Mouse (Mus musculus) MEL (cell line): ENCODE measurements at regions not wholly inside any gene's neighbourhood (a gene's known extent, or its start where the extent isn't known, plus 50 kb on each side); places are given as distances from the start of the nearest gene placed in this dataset.

ENCODE experiments used
- DNase-seq: peaks from one replicate; pipeline ENCODE4 v3.0.0; 2011; ENCODE audit warnings: low read depth, low spot score
- H3K27ac ChIP-seq: 2 replicates; pipeline ENCODE4 v1.5.1; 2012; ENCODE audit warnings: low read depth, mild to moderate bottlenecking, control low read depth, low read length, moderate library complexity; ENCODE audit not compliant: control insufficient read depth
- H3K27me3 ChIP-seq, 2 experiments: fragments of 150-350 bp in 1 of 2; sonication (generic) in 1 of 2; 2 replicates each; pipeline ENCODE4 v1.6.1; 2012; ENCODE audit warnings: low read length in 2 of 2, mild to moderate bottlenecking in 2 of 2, improper control_type of control experiment in 1 of 2, moderate library complexity in 1 of 2; ENCODE audit not compliant: insufficient read depth in 2 of 2, control insufficient read depth in 1 of 2
- H3K36me3 ChIP-seq, 2 experiments: 2 replicates each; pipeline ENCODE4 v1.6.1; 2012 to 2014; ENCODE audit warnings: low read length in 2 of 2, improper control_type of control experiment in 1 of 2, inconsistent platforms in 1 of 2, mild to moderate bottlenecking in 1 of 2; ENCODE audit not compliant: insufficient read depth in 2 of 2, control insufficient read depth in 1 of 2
- H3K4me1 ChIP-seq, 2 experiments: fragments of 150-350 bp in 1 of 2; sonication (generic) in 1 of 2; 2 replicates each; pipeline ENCODE4 v1.6.1; 2012; ENCODE audit warnings: low read length in 2 of 2, improper control_type of control experiment in 1 of 2, mild to moderate bottlenecking in 1 of 2; ENCODE audit not compliant: insufficient read depth in 2 of 2, control insufficient read depth in 1 of 2
- H3K4me3 ChIP-seq, 2 experiments: fragments of 150-350 bp in 1 of 2; sonication (generic) in 1 of 2; 2 replicates each; pipeline ENCODE4 v1.5.1; 2012; ENCODE audit warnings: low read depth in 2 of 2, low read length in 2 of 2, mild to moderate bottlenecking in 2 of 2, moderate library complexity in 2 of 2, control low read depth in 1 of 2, improper control_type of control experiment in 1 of 2; ENCODE audit not compliant: control insufficient read depth in 1 of 2, insufficient read depth in 1 of 2
- H3K79me2 ChIP-seq: 2 replicates; pipeline ENCODE4 v1.6.1; 2012; ENCODE audit warnings: mild to moderate bottlenecking, low read length, moderate library complexity; ENCODE audit not compliant: control insufficient read depth, poor library complexity, insufficient read depth
- H3K9ac ChIP-seq: 2 replicates; pipeline ENCODE4 v1.6.1; 2012; ENCODE audit warnings: low read depth, mild to moderate bottlenecking, control low read depth, low read length, moderate library complexity; ENCODE audit not compliant: control insufficient read depth, poor library complexity, severe bottlenecking
- H3K9me3 ChIP-seq: fragments of 150-350 bp; sonication (generic); replicated peaks from 2 replicates; pipeline ENCODE4 v1.6.1; 2012; ENCODE audit warnings: mild to moderate bottlenecking, low read length, improper control_type of control experiment, moderate library complexity; ENCODE audit not compliant: insufficient read depth
- CHD1 ChIP-seq: IDR thresholded peaks from 2 replicates; pipeline ENCODE4 v1.6.1; 2012; ENCODE audit warnings: low read depth, mild to moderate bottlenecking, inconsistent platforms, low read length, improper control_type of control experiment
- CTCF ChIP-seq, 3 experiments: IDR thresholded peaks in 2 of 3; conservative IDR thresholded peaks in 1 of 3; 2 replicates each; pipeline ENCODE4 v1.5.1; 2011 to 2012; ENCODE audit warnings: low read length in 3 of 3, low read depth in 2 of 3, mild to moderate bottlenecking in 2 of 3, improper control_type of control experiment in 1 of 3, inconsistent platforms in 1 of 3, mixed read lengths in 1 of 3, moderate library complexity in 1 of 3; ENCODE audit not compliant: control insufficient read depth in 1 of 3, insufficient read depth in 1 of 3, poor library complexity in 1 of 3, severe bottlenecking in 1 of 3
- E2F4 ChIP-seq: IDR thresholded peaks from 2 replicates; pipeline ENCODE4 v1.6.1; 2011; ENCODE audit warnings: low read depth, low read length, improper control_type of control experiment, borderline replicate concordance
- EP300 ChIP-seq, 2 experiments: IDR thresholded peaks; 2 replicates each; pipeline ENCODE4 v1.6.1; 2011; ENCODE audit warnings: improper control_type of control experiment in 2 of 2, low read length in 2 of 2, low read depth in 1 of 2, mild to moderate bottlenecking in 1 of 2
- ETS1 ChIP-seq: IDR thresholded peaks from 2 replicates; pipeline ENCODE4 v1.6.1; 2012; ENCODE audit warnings: low read depth, mild to moderate bottlenecking, inconsistent platforms, low read length, improper control_type of control experiment, moderate library complexity
- GATA1 ChIP-seq: IDR thresholded peaks from 2 replicates; pipeline ENCODE4 v1.6.1; 2011; ENCODE audit warnings: low read depth, low read length, improper control_type of control experiment
- HCFC1 ChIP-seq: IDR thresholded peaks from 2 replicates; pipeline ENCODE4 v1.6.1; 2012; ENCODE audit warnings: low read depth, mild to moderate bottlenecking, inconsistent platforms, low read length, improper control_type of control experiment, moderate library complexity
- JUND ChIP-seq: IDR thresholded peaks from 2 replicates; pipeline ENCODE4 v1.6.1; 2011; ENCODE audit warnings: low read depth, mild to moderate bottlenecking, improper control_type of control experiment, low read length
- MAFK ChIP-seq: IDR thresholded peaks from 2 replicates; pipeline ENCODE4 v1.6.1; 2011; ENCODE audit warnings: low read depth, mild to moderate bottlenecking, low read length, improper control_type of control experiment, borderline replicate concordance
- MAZ ChIP-seq: IDR thresholded peaks from 2 replicates; pipeline ENCODE4 v1.6.1; 2012; ENCODE audit warnings: low read depth, mild to moderate bottlenecking, inconsistent platforms, low read length, improper control_type of control experiment
- MXI1 ChIP-seq: IDR thresholded peaks from 2 replicates; pipeline ENCODE4 v1.6.1; 2011; ENCODE audit warnings: mild to moderate bottlenecking, low read depth, low read length, improper control_type of control experiment
- MYB ChIP-seq: IDR thresholded peaks from 2 replicates; pipeline ENCODE4 v1.6.1; 2011; ENCODE audit warnings: mild to moderate bottlenecking, low read depth, low read length, improper control_type of control experiment
- MYC ChIP-seq: IDR thresholded peaks from 2 replicates; pipeline ENCODE4 v1.6.1; 2011; ENCODE audit warnings: low read depth, mild to moderate bottlenecking, low read length, improper control_type of control experiment, moderate library complexity
- NELFE ChIP-seq: IDR thresholded peaks from 2 replicates; pipeline ENCODE4 v1.6.1; 2011; ENCODE audit warnings: low read depth, low read length, improper control_type of control experiment
- NRF1 ChIP-seq: IDR thresholded peaks from 2 replicates; pipeline ENCODE4 v1.6.1; 2014; ENCODE audit warnings: low read depth, mild to moderate bottlenecking, inconsistent platforms, low read length, improper control_type of control experiment, moderate library complexity; ENCODE audit not compliant: poor library complexity, insufficient read depth, severe bottlenecking
- POLR2A ChIP-seq, 2 experiments: IDR thresholded peaks; 2 replicates each; pipeline ENCODE4 v1.6.1; 2011 to 2012; ENCODE audit warnings: low read length in 2 of 2, mild to moderate bottlenecking in 2 of 2, control low read depth in 1 of 2, improper control_type of control experiment in 1 of 2, low read depth in 1 of 2, moderate library complexity in 1 of 2; ENCODE audit not compliant: control insufficient read depth in 1 of 2, insufficient read depth in 1 of 2, poor library complexity in 1 of 2
- POLR2AphosphoS2 ChIP-seq: IDR thresholded peaks from 2 replicates; pipeline ENCODE4 v1.6.1; 2011; ENCODE audit warnings: low read length, improper control_type of control experiment
- RAD21 ChIP-seq: IDR thresholded peaks from 2 replicates; pipeline ENCODE4 v1.6.1; 2011; ENCODE audit warnings: mild to moderate bottlenecking, low read depth, low read length, improper control_type of control experiment
- RCOR1 ChIP-seq: IDR thresholded peaks from 2 replicates; pipeline ENCODE4 v1.6.1; 2012; ENCODE audit warnings: low read depth, mild to moderate bottlenecking, inconsistent platforms, low read length, improper control_type of control experiment
- SIN3A ChIP-seq: IDR thresholded peaks from 2 replicates; pipeline ENCODE4 v1.6.1; 2012; ENCODE audit warnings: low read length, improper control_type of control experiment, inconsistent platforms
- SMC3 ChIP-seq: IDR thresholded peaks from 2 replicates; pipeline ENCODE4 v1.6.1; 2011; ENCODE audit warnings: low read depth, low read length, improper control_type of control experiment
- TAL1 ChIP-seq: IDR thresholded peaks from 2 replicates; pipeline ENCODE4 v1.6.1; 2012; ENCODE audit warnings: mild to moderate bottlenecking, inconsistent platforms, low read length, moderate library complexity, mixed read lengths
- TCF12 ChIP-seq: IDR thresholded peaks from 2 replicates; pipeline ENCODE4 v1.6.1; 2014; ENCODE audit warnings: low read depth, mild to moderate bottlenecking, inconsistent platforms, low read length, improper control_type of control experiment, moderate library complexity
- UBTF ChIP-seq: IDR thresholded peaks from 2 replicates; pipeline ENCODE4 v1.6.1; 2012; ENCODE audit warnings: low read depth, mild to moderate bottlenecking, inconsistent platforms, low read length, improper control_type of control experiment, moderate library complexity, borderline replicate concordance; ENCODE audit not compliant: insufficient read depth
- USF1 ChIP-seq: IDR thresholded peaks from 2 replicates; pipeline ENCODE4 v1.6.1; 2014; ENCODE audit warnings: low read depth, mild to moderate bottlenecking, inconsistent platforms, low read length, improper control_type of control experiment, moderate library complexity
- USF2 ChIP-seq, 2 experiments: IDR thresholded peaks; 2 replicates each; pipeline ENCODE4 v1.6.1; 2011 to 2012; ENCODE audit warnings: improper control_type of control experiment in 2 of 2, low read length in 2 of 2, borderline replicate concordance in 1 of 2, inconsistent platforms in 1 of 2, low read depth in 1 of 2, mild to moderate bottlenecking in 1 of 2; ENCODE audit not compliant: insufficient read depth in 1 of 2
- ZKSCAN1 ChIP-seq: IDR thresholded peaks from 2 replicates; pipeline ENCODE4 v1.6.1; 2012; ENCODE audit warnings: low read depth, mild to moderate bottlenecking, inconsistent platforms, low read length, improper control_type of control experiment, moderate library complexity
- ZMIZ1 ChIP-seq: IDR thresholded peaks from 2 replicates; pipeline ENCODE4 v1.6.1; 2012; ENCODE audit warnings: low read depth, mild to moderate bottlenecking, inconsistent platforms, low read length, improper control_type of control experiment, moderate library complexity
- ZNF384 ChIP-seq: IDR thresholded peaks from 2 replicates; pipeline ENCODE4 v1.6.1; 2012; ENCODE audit warnings: low read depth, mild to moderate bottlenecking, inconsistent platforms, low read length, improper control_type of control experiment

- TF ChIP-seq E2F4 (no peak), RCOR1 (no peak), NELFE (no peak)
- Histone ChIP-seq H3K79me2 (no peaks in the 10 kb centered on the region), H3K4me3 (no peak overlapping the region), H3K36me3 (peaks cover 0 to 34% of the 10 kb centered on the region in 2 experiments; a peak in 2 of 4 replicates), H3K4me1 (peaks cover 25 to 29% of the 10 kb centered on the region in 2 experiments), H3K9me3 (no peaks in the 10 kb centered on the region), H3K27me3 (no peaks in the 10 kb centered on the region), H3K9ac (no peak overlapping the region), H3K27ac (no peak overlapping the region)
- no peak for DNase-seq
Measured at GRCm38 (mm10) chr12:54257776-54258433, 54.2 kb upstream of the Egln3 start.

GRCm38 (mm10) chr12:54256506-54257128 is 53.0 kb upstream of the Egln3 start:
- peak overlapping the region; percentile 38 for H3K27ac ChIP-seq
- H3K4me1 ChIP-seq: peaks cover 33 to 36% of the 10 kb centered on the region in 2 experiments
- no peaks in the 10 kb centered on the region for H3K9me3 ChIP-seq
- H3K4me3 ChIP-seq: 0 out of 4 replicates have a peak overlapping the region, but pooled peaks of 1 of the 2 experiments have one; percentile 29
- 0 out of 2 replicates have a peak overlapping the region, but pooled peaks have one; percentile 2 for H3K9ac ChIP-seq
- peaks cover 0 to 44% of the 10 kb centered on the region in 2 experiments; a peak in 2 of 4 replicates for H3K36me3 ChIP-seq
- DNase-seq: peak; percentile 75
- H3K27me3 ChIP-seq: no peaks in the 10 kb centered on the region
- no peaks in the 10 kb centered on the region for H3K79me2 ChIP-seq
- TF ChIP-seq MXI1 (no peak; the same call in 1 of the 2 replicates), USF2 (IDR thresholded peaks at IDR 0.05; ENCODE audit: borderline replicate concordance in 1 of 2, insufficient read depth in 1 of 2, low read depth in 1 of 2, low read length in 2 of 2) (no peak), POLR2AphosphoS2 (no peak), MYC (peak; percentile 42; the same call in 1 of the 2 replicates), MAZ (0 out of 2 replicates have a peak, but pooled peaks have one; percentile 46), TAL1 (peak; percentile 46), EP300 (IDR thresholded peaks at IDR 0.05; ENCODE audit: low read depth in 1 of 2, low read length in 2 of 2) (peak; percentile 50 to 66), RAD21 (no peak), RCOR1 (peak; percentile 42; the same call in 1 of the 2 replicates), UBTF (no peak), GATA1 (peak; percentile 36; the same call in 1 of the 2 replicates), ETS1 (peak; percentile 81), E2F4 (no peak), HCFC1 (0 out of 2 replicates have a peak, but pooled peaks have one; percentile 27), ZNF384 (0 out of 2 replicates have a peak, but pooled peaks have one; percentile 18), SMC3 (no peak), SIN3A (peak; percentile 36; the same call in 1 of the 2 replicates), ZMIZ1 (no peak), MYB (no peak), CTCF (IDR thresholded peaks at IDR 0.05 in 2 of 3, conservative IDR thresholded peaks at IDR 0.05 in 1 of 3; ENCODE audit: control insufficient read depth in 1 of 3, insufficient read depth in 1 of 3, low read depth in 2 of 3, low read length in 3 of 3, poor library complexity in 1 of 3, severe bottlenecking in 1 of 3) (no peak), POLR2A (IDR thresholded peaks at IDR 0.05; ENCODE audit: control insufficient read depth in 1 of 2, insufficient read depth in 1 of 2, low read depth in 1 of 2, low read length in 2 of 2, poor library complexity in 1 of 2) (no peak), TCF12 (peak; percentile 50; the same call in 1 of the 2 replicates), JUND (no peak), CHD1 (no peak), NRF1 (no peak), MAFK (no peak), USF1 (no peak), ZKSCAN1 (no peak)
